Mouse (Mus musculus) c-Kit-negative CD71-positive TER-119-positive erythroid progenitor cells, embryonic 14.5 days (primary cell): Measurements from ENCODE around the gene Ogfrl1.

ENCODE experiments used
- DNase-seq: peaks from one replicate; pipeline ENCODE4 v3.0.0-alpha.2; 2013; ENCODE audit warnings: low read depth, low spot score

The Ogfrl1 gene

DNA sequence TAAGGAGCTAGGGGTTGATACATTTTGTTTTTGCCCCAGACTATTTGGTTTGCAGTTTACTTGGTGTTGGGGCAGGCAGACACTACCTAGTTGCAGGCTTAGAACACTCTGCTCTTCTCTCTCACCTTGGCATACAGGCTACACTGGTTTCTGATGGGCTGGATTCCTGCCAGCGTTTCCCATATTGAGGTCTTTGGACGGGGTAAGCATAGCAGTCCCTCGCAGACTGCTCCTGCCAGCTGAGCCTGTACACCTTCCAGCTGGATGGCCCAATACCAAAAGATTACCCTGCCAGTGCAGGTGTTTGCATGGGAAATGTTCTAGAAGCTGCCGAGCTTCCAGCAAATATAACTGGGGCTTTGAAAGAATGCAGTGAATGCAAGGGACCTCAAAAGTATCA is 45.8 kb downstream of the Ogfrl1 start:
- DNase-seq = no peak

DNA sequence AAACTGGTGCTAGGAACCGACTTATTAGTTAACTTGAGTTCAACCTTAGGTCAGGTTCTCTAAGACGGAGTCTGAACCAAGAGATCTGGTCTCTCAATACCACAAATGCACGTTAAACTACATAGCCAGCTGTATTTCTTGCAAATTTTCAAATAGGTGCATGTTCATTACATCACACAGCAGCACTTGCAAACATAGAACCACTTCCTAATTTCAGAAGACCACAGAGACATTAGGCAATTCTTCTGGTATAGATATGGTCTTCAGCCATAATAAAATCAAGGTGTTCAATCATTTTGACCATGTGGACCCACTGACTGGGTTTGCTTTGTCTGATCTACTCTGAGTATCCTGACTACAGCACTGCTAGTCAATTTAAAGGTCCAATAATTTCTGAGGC is 51.9 kb downstream of the Ogfrl1 start:
- no peak for DNase-seq

DNA sequence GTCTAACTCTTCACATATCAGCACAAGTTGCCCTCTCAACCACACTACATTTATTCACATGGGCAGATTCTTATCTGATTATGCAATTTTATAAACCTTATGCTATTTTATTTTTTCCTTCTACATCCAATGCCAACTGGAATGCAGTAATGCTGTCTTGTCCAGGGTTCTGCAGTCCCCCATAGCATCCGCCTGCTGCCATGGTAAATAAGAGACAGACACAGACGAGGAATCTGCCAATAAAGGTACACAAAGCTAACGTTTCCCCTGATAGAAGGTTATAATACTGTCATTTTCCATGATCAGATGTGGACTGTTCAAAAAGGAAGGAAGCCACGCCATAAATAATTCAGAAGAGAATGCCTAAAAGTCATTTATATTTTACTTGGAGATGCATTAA is 54.7 kb downstream of the Ogfrl1 start:
- no peak for DNase-seq

DNA sequence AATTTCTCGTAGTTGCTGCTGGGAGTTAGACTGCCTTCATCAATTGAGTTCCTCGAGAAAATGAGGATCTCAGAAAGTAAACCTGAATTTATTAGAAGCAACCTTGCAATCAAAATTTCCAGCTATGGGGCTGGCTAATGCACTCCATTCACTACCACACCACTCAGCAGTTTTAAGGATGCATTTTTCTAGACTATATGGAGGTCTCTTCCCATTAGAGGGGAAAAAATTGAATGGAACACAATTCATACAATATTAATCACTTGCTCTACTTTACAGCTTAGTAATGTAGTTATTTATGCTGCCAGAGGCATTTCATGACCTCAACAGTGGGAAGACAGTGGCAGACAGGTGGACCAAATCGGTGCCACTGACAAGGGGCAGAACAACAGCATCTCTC is 55.3 kb downstream of the Ogfrl1 start:
- no peak for DNase-seq

DNA sequence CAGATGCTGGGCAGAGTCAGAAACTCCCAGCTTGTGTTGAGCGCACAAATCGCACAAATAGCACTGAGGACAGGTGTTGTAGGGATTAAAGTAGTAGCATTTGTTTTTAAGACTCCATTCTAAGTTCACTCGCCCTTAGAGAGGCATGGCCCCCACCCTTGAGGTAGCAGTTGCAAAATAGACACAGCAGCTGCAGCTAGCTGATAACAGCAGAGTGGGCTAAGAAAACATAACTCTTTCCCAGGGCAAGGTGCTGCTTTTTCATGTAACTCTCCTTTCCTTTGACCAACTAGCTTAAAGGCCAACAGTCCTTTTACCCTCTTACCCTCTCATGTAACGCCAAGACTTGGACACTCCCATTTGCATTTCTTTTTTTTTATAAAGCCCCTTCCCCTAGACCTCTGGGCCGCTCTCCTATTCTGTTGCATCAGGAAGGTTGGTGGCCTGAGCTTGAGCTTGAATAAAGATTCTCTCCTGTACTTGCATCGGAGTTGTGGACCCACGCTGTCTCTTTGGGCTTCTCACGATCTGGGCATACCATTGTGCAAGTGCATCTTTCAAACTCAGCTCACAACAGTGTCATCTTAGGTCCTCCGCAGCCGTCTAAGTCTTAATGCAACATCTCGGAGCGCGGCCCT is 61.7 kb downstream of the Ogfrl1 start:
- peak; percentile 61 for DNase-seq

DNA sequence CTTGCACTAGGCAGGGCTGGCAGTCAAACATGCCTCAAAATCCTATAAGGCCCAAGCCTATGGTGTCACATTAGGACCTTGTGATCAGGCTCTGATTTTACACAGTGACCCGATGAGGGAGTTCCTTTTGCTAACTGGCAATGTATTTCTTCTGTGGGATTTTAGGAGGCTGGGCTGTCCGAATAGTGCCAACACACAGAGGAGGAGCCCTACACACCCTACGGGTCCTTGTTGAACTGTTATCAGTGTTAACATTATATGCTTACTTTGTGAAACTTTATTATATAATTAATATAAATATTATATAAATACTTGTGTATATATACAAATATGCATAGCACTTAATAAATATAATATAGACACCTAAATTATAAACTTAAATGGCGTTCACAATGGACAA is 62.5 kb downstream of the Ogfrl1 start:
- DNase-seq = peak; percentile 16

DNA sequence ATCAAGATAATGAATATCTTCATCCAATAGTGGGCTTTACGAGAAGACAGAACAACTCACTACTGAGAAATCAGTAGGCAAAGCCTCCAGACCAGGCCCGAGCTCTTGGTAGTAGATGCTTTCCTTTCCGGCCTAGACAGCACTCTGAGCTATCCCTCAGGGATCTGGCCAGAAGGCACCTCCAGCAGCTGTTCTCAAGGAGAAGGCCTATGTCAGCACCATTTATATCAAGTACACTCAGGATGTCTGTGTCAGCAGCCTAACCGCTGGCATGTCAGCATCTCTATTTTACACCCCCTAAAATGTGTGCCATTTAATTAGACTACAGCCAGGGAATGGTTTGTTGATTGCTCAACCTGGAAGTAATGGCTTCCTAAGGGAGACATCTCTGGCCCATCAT is 65.4 kb downstream of the Ogfrl1 start:
- DNase-seq = no peak

DNA sequence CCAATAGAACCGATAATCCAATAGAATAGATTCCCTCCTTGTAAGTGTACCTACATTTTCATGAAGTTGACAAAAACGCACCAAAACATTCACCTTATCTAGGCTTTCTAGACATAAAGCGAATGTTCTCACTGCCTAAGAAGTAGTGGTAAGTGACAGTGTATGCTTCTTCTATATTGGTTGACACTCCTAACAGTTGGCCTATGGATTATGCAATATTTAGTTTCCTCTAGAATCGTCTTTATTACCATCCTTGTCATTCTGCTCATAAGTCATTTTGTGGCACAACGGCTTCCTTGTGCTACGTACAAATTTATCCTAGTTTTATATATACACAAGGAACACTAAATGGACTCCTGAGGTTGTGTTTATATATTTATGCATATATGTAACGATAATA is 72.4 kb downstream of the Ogfrl1 start:
- DNase-seq = no peak

DNA sequence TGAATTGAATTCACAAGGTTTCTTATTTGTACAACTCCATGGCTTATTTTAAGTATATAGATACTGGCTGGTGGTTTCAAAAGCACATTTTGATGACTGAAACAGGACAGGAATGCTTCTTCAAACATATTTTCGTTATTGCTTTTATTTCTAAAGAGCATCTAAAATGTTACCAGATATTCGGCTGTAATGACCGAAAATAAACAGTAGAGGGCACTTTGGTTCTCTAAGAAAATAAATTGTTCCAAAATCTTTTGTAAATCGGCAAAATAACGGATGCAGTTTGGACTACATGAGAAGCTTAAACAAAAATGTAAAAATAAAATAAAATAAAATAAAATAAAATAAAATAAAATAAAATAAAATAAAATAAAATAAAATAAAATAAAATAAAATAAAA is 73.3 kb downstream of the Ogfrl1 start:
- DNase-seq = peak; percentile 51

DNA sequence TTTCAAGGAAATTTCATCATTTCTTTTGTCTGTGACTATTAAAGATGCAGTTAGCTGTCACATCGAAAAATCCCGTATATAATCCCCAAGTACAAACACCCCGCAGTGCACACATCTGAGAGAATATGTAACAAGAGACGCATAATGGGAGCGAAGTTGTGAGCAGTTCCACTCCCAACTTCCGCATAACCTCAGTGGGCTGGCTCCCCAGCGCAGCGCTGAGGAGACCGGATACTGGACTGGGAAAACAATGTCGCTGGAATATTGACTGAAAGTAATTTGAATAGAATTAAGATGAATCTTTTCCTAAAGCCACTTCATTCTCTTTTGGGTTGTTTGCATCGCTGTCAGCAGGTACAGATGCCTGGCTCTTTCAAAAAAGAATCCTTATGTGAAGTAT is 74.3 kb downstream of the Ogfrl1 start:
- no peak for DNase-seq

DNA sequence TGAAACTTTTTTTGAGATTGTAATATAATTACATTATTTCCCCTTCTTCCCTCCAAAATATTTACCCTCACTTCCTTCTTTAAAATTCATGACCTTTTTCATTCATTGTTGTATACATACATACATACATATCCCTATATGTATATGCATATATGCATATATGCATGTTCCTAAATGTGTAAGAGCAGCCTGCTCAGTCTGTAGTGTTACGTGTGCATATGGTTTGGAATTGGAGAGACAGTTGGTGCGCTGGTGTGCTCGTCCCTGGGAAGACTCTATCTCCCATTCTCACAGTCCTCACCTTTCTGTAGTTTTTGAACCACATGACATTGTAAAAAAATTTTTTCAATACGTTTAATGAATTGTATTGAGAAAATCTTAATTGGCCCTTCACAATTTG is 75.4 kb downstream of the Ogfrl1 start:
- DNase-seq = no peak

DNA sequence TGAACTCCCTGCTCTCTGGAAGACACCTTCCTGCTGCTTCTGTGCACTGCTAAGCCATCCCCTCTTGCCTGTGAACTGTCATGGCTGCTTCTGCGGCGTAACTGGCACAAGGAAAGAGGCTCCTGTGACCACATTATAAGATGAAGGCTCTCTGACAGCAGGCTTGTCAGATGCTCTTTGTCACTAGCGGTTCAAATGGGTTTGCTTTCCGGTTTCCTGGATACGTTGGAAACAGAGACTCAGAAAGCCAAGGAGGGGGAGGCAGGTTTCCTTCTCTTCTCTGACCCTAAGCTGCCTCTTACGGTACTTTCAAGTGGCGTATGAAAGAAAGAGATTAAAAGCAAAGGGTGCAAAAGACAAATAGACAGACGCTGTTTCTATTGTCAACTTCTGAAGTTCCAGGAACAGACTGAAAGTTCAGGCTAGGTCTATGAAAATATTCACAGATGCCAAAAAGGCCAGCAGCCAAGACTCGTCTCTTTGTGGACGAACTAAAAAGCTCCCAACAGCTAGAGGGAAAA is 76.2 kb downstream of the Ogfrl1 start:
- no peak for DNase-seq

DNA sequence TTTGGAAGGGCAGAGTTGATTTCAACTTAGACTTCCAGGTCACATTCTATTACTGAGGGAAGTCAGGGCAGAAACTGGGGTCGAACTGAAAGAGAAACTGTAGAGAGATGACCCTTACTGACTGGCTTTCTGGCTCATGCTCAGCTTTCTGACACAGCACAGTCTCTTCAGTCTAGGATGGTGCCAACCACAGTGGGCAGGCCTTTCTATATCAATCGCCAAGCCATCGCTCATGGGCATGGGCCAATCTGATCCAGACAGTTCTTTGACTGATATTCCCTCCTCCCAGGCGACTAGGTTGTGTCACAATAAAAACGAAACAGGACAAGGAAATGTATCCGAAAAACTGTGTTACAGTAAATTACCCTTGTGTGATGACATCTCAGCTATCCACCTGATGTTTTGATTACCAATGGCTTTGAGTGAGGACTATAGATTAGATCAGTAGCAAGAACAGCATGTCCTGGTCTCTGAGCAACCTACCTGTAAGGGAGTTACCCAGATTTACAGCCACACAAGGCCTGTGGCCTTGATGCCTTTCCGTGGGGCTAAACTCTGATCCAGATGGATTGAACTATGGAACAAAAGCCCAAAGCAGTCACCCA is 76.9 kb downstream of the Ogfrl1 start:
- DNase-seq = no peak
